In genomic region chr2:160327167-160327566, GRCm38 (mm10) we compare ENCODE assay signal across 11 mouse cellular contexts. TPM values are rescaled to one million over a fixed set of nuclear protein-coding genes. Genes with fewer than 3 reads are reported as not detected.
DNase-seq lines count a peak whose midpoint lies in the region; ATAC-seq lines count a peak whose summit lies in the region.
"Had no signal": no experiment of that assay in that cellular context is flagged by ENCODE, and none has a peak within 500 bp of the region (broad histone marks: within the 10 kb centered on the region; RNA-seq: fewer than 3 reads in every experiment).

No protein-coding gene starts in this region.

- H3K9ac ChIP-seq in heart, embryonic 16.5 days (ENCODE audit: low read length), result peak overlapping the region; percentile 32; the same call in 1 of the 2 replicates
- H3K9ac ChIP-seq: neural tube, embryonic 13.5 days had no signal

- peak overlapping the region; percentile 62 for H3K27ac ChIP-seq in heart, embryonic 16.5 days (ENCODE audit: low read length)
- H3K27ac ChIP-seq in limb, embryonic 10.5 days, result peak overlapping the region; percentile 39
- H3K27ac ChIP-seq: neural tube, embryonic 13.5 days had no signal

- no peaks in the 10 kb centered on the region for H3K27me3 ChIP-seq in heart, embryonic 16.5 days (ENCODE audit: control insufficient read depth, insufficient read depth, low read length)
- H3K27me3 ChIP-seq in limb, embryonic 10.5 days (ENCODE audit: low read depth, poor library complexity, severe bottlenecking), result no peaks in the 10 kb centered on the region

- WGBS in heart, embryonic 16.5 days, result 16% methylated on average over 4 of the region's 4 CpGs
- 28% methylated on average over 4 of the region's 4 CpGs for WGBS in limb, embryonic 10.5 days

- H3K4me1 ChIP-seq in heart, embryonic 16.5 days (ENCODE audit: control insufficient read depth, insufficient read depth, low read length), result peaks cover 26% of the 10 kb centered on the region
- H3K4me1 ChIP-seq in limb, embryonic 10.5 days, result peaks cover 38% of the 10 kb centered on the region

- H3K4me2 ChIP-seq in heart, embryonic 16.5 days (ENCODE audit: low read depth, low read length), result peak overlapping the region; percentile 36
- H3K4me2 ChIP-seq: neural tube, embryonic 13.5 days had no signal

- DNase-seq in spleen, postnatal 36 days (ENCODE audit: low spot score in 2 of 2), result peak; percentile 27 to 29
- no peak for DNase-seq in spleen, adult 12 weeks (ENCODE audit: low spot score)
- no peak for DNase-seq in limb, embryonic 10.5 days (ENCODE audit: low spot score)
- DNase-seq in skeletal muscle tissue, adult 2 months (ENCODE audit: low read depth, low spot score), result peak; percentile 17
- DNase-seq in retina, embryonic 14.5 days (ENCODE audit: low spot score), result no peak
- DNase-seq in cerebellum, adult 9-11 months, result no peak
- DNase-seq: cerebellum, postnatal 36 days had no signal

- peak; percentile 75 for ATAC-seq in heart, embryonic 16.5 days (replicated peaks; ENCODE audit: extremely low read depth, insufficient read depth, low FRiP score)
- no peak for ATAC-seq in activated CD4-positive, CD25-positive, alpha-beta regulatory T cell, adult 4 months

- H3K4me3 ChIP-seq in heart, embryonic 16.5 days (ENCODE audit: low read length), result peak overlapping the region; percentile 17
- no peak overlapping the region for H3K4me3 ChIP-seq in limb, embryonic 10.5 days
- H3K4me3 ChIP-seq: neural tube, embryonic 13.5 days had no signal

- H3K9me3 ChIP-seq in heart, embryonic 16.5 days (replicated peaks; ENCODE audit: control insufficient read depth, low read length), result no peaks in the 10 kb centered on the region
- no peaks in the 10 kb centered on the region for H3K9me3 ChIP-seq in limb, embryonic 10.5 days (replicated peaks)
- H3K9me3 ChIP-seq: neural tube, embryonic 13.5 days had no signal

- H3K36me3 ChIP-seq in heart, embryonic 16.5 days (ENCODE audit: control insufficient read depth, insufficient read depth), result no peaks in the 10 kb centered on the region
- H3K36me3 ChIP-seq in limb, embryonic 10.5 days, result no peaks in the 10 kb centered on the region
- H3K36me3 ChIP-seq: G1E; neural tube, embryonic 13.5 days had no signal

RNA-seq across cellular contexts. Expression of gene Gm826, which starts 6.8 kb away (rescaled TPM):
- polyA plus RNA-seq in heart, embryonic 16.5 days (2015; fragmentation: Nextera tagmentation; extraction: Ambion mirVana), result 12.0 and 12.7 TPM in 2 replicates
- polyA plus RNA-seq in limb, embryonic 10.5 days (2016; fragmentation: Nextera tagmentation; extraction: Ambion mirVana), result 0.28 TPM in 1 of 2 replicates, not detected in the other
- not detected for polyA plus RNA-seq in activated CD4-positive, CD25-positive, alpha-beta regulatory T cell, adult 4 months (2017; shearing (Covaris generic))
- polyA plus RNA-seq: G1E; neural tube, embryonic 13.5 days had no signal

RNA-seq across cellular contexts. Expression of gene Mafb, which starts 39.7 kb away (rescaled TPM):
- polyA plus RNA-seq in heart, embryonic 16.5 days (2015; fragmentation: Nextera tagmentation; extraction: Ambion mirVana), result 5.8 and 8.2 TPM in 2 replicates
- 2.2 and 4.2 TPM in 2 replicates for polyA plus RNA-seq in limb, embryonic 10.5 days (2016; fragmentation: Nextera tagmentation; extraction: Ambion mirVana)
- not detected for polyA plus RNA-seq in activated CD4-positive, CD25-positive, alpha-beta regulatory T cell, adult 4 months (2017; shearing (Covaris generic))
- polyA plus RNA-seq: G1E had no signal

Comparison
In these comparisons a context has a peak if more than half of its experiments do, and no peak if none do; other contexts are left out.
1. DNase-seq: peak in spleen, postnatal 36 days (2 of 2) and skeletal muscle tissue, adult 2 months (single experiment); none in spleen, adult 12 weeks (single experiment), limb, embryonic 10.5 days (single experiment), retina, embryonic 14.5 days (single experiment) and cerebellum, adult 9-11 months (single experiment).
2. RNA of gene Gm826, which starts 6.8 kb away (polyA plus RNA-seq): 12.0 to 12.7 TPM in heart, embryonic 16.5 days; 0.28 TPM in limb, embryonic 10.5 days and not detected in activated CD4-positive, CD25-positive, alpha-beta regulatory T cell, adult 4 months; every median in the first group is over 10 times any median in the second.